Mouse (Mus musculus): ENCODE results near the gene Atp2b1. TPM values are rescaled to one million over a fixed set of nuclear protein-coding genes. Genes with fewer than 3 reads are reported as not detected.

Atp2b1 gene
- polyA plus RNA-seq, 1 experiment from 2014 or later: 127 TPM

DNA sequence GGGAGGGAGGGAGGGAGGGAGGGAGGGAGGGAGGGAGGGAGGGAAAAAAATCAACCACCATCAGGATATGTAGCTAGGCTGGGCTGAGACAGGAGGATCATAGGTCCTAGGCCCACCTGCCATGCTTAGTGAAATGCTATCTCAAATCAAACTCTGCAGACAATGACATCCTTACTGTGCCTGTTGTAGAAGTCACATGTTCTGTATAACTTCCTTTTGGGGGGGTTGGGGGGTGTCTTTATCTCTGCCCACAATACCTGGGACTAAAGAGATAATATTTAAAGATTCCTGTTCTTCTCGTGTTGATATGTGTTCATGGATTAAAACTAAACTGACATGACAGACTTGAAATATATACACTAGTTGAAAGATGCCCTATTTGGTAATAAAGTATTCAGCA, 35.5 kb downstream of the Atp2b1 start:
- 79% methylated on average over 1 of the region's 1 CpGs for WGBS
- no peaks in the 10 kb centered on the region for H3K9me3 ChIP-seq
- H3K4me1 ChIP-seq: peaks cover 5% of the 10 kb centered on the region

DNA sequence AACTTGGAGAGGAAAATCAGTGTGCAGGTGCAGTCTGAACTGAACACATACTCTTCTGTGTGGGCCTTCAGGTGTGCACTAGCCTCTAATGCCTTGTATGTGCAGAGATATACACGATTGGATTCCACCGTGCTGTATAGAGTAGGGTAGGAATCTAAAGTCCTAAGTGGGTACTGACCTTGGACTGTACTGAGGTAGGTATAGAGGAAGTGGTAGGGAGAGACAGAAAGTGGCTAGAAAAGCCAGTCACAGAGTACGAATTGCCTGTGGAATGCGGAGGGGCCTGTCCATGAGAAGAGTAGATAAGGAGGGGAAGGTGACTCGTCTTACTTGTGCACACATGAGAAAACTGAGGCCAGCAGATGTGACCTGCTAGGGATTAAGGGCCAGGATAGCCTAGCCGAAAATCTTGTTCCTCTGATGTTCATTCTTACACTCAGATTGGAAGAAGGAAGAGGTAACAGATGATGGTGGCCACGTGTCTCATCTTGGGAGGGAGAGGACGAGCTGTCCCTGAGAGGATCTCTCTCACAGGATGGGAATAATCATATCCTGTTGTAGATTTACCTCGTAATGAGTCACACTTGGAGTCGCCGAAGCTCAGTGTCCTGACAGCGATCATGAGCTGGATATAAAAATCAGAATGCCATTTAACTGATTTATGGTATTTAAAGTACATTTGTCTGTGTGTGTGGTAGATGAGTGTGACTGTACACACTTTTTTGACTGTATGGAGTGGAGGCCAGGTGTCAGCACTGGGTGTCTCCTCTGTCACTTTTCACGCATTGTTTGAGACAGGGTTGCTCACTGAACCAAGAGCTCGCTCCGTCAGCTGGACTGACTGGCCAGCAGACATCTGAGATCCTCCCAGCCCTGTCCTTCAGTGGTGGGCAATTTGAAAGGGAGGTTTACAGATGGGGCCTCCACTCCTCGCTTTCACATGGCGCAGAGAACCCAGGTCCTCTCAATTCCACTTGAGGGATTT, 37.4 kb downstream of the Atp2b1 start:
- no peak for ATAC-seq (ENCODE audit: insufficient number of reproducible peaks, insufficient read depth, low FRiP score, low TSS enrichment, low read depth)
- no peaks in the 10 kb centered on the region for H3K36me3 ChIP-seq
- 85% methylated on average over 17 of the region's 17 CpGs for WGBS

More for the DNA sequence above, 35.5 kb downstream of the Atp2b1 start:
- Histone ChIP-seq H3K27ac (no peak overlapping the region), H3K4me3 (no peak overlapping the region), H3K27me3 (no peaks in the 10 kb centered on the region), H3K9ac (no peak overlapping the region), H3K36me3 (no peaks in the 10 kb centered on the region), H3K4me2 (no peak overlapping the region)
- no peak for ATAC-seq (ENCODE audit: insufficient number of reproducible peaks, insufficient read depth, low FRiP score, low TSS enrichment, low read depth)

DNA sequence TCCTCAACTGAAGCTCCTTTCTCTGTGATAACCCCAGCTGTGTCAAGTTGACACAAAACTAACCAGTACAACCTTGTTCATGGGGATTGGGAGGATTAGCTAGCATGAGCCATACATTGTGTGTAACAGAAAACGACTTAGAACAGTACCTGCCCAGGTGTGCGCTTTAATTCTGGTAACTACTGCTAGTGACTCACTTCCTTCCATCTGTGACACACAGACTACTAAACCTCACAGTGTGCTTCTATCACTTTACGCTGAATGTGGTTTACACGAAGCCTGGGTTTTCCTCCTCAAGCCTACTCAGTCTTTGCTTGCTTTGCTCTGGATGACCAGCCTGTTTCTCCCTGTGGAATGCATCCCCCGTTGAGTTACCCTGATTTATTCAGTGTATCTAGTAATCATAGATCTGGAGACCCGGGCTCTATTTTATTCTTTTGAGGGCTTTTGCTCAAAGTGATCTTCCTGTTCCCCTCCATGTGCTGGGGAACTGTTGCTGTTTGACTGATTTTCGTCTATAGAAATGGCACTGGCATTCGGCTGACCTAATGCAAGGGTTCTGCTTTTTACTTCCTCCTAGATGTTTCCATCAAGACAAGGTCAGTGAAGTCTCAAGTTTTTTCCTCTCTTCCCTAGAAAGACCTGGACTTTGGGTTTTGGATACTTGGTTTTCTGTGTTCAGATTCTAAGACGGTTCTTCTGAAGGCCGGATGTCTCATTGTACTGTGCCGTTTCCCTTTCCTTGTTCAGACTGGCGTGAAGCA, 40.2 kb downstream of the Atp2b1 start:
- H3K27ac ChIP-seq: no peak overlapping the region
- 88% methylated on average over 12 of the region's 12 CpGs for WGBS
- H3K4me2 ChIP-seq: no peak overlapping the region
- H3K27me3 ChIP-seq: no peaks in the 10 kb centered on the region
- H3K4me1 ChIP-seq: peaks cover 10% of the 10 kb centered on the region
- no peak for ATAC-seq (ENCODE audit: insufficient number of reproducible peaks, insufficient read depth, low FRiP score, low TSS enrichment, low read depth)
- no peaks in the 10 kb centered on the region for H3K9me3 ChIP-seq
- no peak overlapping the region for H3K4me3 ChIP-seq
- H3K9ac ChIP-seq: no peak overlapping the region
- no peaks in the 10 kb centered on the region for H3K36me3 ChIP-seq

More for the DNA sequence above, 37.4 kb downstream of the Atp2b1 start:
- peaks cover 5% of the 10 kb centered on the region for H3K4me1 ChIP-seq
- no peak overlapping the region for H3K4me3 ChIP-seq
- H3K27me3 ChIP-seq: no peaks in the 10 kb centered on the region
- H3K27ac ChIP-seq: no peak overlapping the region
- H3K4me2 ChIP-seq: no peak overlapping the region
- H3K9me3 ChIP-seq: no peaks in the 10 kb centered on the region
- H3K9ac ChIP-seq: no peak overlapping the region

DNA sequence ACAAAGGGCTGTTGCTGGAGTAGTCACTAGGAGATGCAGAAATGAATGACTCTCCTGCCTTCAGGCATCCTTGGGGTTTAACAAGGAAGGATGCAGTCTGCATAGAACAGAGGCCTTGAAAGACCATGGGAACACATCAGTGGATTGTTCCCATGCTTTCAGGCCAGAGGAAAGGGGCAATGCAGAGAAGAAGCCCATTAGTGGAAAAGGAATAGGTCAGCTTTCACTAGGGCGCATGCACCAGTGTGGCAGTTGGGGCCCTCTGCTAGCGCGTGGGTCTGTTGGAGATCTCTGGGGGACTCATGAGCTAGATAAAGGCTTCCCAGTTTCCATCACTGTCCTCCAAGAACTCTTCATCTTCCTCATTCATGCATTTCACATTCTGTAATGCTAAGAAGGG, 41.9 kb downstream of the Atp2b1 start:
- H3K27ac ChIP-seq: no peak overlapping the region
- no peaks in the 10 kb centered on the region for H3K27me3 ChIP-seq
- H3K9me3 ChIP-seq: no peaks in the 10 kb centered on the region
- WGBS: 86% methylated on average over 3 of the region's 3 CpGs
- peaks cover 12% of the 10 kb centered on the region for H3K4me1 ChIP-seq
- H3K9ac ChIP-seq: no peak overlapping the region
- no peak overlapping the region for H3K4me3 ChIP-seq
- ATAC-seq (ENCODE audit: insufficient number of reproducible peaks, insufficient read depth, low FRiP score, low TSS enrichment, low read depth): no peak
- H3K4me2 ChIP-seq: no peak overlapping the region
- no peaks in the 10 kb centered on the region for H3K36me3 ChIP-seq

DNA sequence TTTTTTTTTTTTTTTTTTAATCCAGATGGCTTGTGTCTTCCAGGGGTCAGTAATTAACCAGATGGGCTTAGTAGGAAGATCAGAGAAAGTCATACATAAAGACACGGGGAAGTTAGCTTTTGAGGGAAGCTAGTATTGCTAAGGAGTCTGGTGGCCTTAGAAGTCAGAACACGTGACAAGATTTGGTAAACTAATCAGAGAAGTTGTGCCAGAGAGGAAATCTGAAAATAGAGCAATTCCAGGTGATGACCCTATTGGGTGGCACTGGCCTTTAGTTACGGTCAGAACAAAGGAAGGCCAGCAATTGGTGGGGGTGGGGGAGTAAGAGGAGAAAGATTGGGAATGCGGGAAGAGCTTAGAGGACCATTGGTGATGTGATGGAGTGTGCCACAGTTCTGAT, 44.5 kb downstream of the Atp2b1 start:
- no peaks in the 10 kb centered on the region for H3K27me3 ChIP-seq
- H3K9ac ChIP-seq: no peak overlapping the region
- H3K27ac ChIP-seq: no peak overlapping the region
- H3K4me3 ChIP-seq: no peak overlapping the region
- no peak for ATAC-seq (ENCODE audit: insufficient number of reproducible peaks, insufficient read depth, low FRiP score, low TSS enrichment, low read depth)
- 27% methylated on average over 4 of the region's 4 CpGs for WGBS
- H3K9me3 ChIP-seq: no peaks in the 10 kb centered on the region
- H3K4me1 ChIP-seq: peaks cover 21% of the 10 kb centered on the region
- no peaks in the 10 kb centered on the region for H3K36me3 ChIP-seq
- H3K4me2 ChIP-seq: no peak overlapping the region

DNA sequence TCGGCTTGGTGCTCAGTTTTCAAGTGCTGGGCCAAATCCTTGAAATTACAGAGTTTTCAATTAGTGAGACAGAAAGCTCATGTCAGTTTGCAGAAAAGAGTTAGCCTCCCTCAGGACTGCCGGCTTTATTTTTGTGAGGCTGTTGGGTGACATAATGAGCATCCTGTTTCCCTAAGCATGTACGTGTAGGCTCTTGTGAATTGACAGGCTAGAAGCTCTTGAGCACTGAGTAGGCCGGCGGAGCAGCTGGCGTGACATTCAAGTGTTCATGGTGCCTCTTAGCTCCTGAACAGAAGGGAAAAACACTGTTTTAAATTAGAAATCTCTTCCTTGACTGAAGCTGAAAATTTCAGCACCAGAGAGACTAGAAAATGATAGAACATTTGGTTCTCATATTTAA, 45.2 kb downstream of the Atp2b1 start:
- Histone ChIP-seq H3K9ac (no peak overlapping the region), H3K4me3 (no peak overlapping the region), H3K4me2 (no peak overlapping the region), H3K36me3 (no peaks in the 10 kb centered on the region), H3K27ac (no peak overlapping the region), H3K4me1 (peaks cover 21% of the 10 kb centered on the region), H3K27me3 (no peaks in the 10 kb centered on the region), H3K9me3 (no peaks in the 10 kb centered on the region)
- WGBS: 27% methylated on average over 6 of the region's 6 CpGs
- ATAC-seq (ENCODE audit: insufficient number of reproducible peaks, insufficient read depth, low FRiP score, low TSS enrichment, low read depth): no peak

DNA sequence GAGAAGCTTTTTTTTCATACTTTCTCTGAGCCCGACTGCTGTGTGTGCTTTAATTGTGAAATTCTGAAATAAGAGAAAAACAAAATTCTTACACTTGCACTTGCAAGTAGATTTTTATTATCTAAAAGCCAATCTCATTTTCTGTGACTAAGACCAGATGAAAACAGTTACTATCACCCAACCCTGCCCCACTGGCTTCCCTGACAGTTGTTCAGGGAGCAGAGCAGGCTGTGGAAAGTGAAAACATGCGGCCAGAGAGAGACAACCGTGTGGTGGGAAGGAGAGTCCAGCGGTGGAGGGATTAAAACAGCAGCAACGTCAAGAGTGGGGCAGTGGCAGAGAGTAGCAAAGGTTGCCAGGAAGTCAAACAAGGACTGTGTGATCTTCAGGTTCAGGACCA, 46.7 kb downstream of the Atp2b1 start:
- no peak overlapping the region for H3K4me3 ChIP-seq
- H3K36me3 ChIP-seq: no peaks in the 10 kb centered on the region
- no peaks in the 10 kb centered on the region for H3K27me3 ChIP-seq
- H3K27ac ChIP-seq: no peak overlapping the region
- no peak overlapping the region for H3K4me2 ChIP-seq
- no peak for ATAC-seq (ENCODE audit: insufficient number of reproducible peaks, insufficient read depth, low FRiP score, low TSS enrichment, low read depth)
- H3K9ac ChIP-seq: no peak overlapping the region
- peaks cover 21% of the 10 kb centered on the region for H3K4me1 ChIP-seq
- WGBS: 28% methylated on average over 5 of the region's 5 CpGs
- no peaks in the 10 kb centered on the region for H3K9me3 ChIP-seq

DNA sequence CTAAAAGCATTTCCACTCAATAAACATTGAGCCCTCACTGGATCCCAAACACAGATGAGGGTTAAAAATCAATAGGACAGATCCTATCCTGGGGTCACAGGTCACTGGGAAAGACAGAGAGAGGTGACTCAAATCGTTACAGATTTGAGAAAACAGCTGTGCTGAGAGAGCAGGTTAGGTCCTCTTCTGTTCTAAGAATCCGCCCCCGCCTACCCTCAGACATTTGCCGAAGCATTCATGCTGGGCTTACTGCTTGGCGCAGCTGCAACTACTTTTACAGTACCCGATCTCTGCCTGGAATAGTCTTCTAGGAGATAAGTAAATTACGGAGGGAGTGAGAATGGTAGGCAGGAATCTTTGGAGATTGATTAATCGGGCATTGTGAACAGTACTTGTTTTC, 47.9 kb downstream of the Atp2b1 start:
- Histone ChIP-seq H3K4me2 (no peak overlapping the region), H3K36me3 (no peaks in the 10 kb centered on the region), H3K4me3 (no peak overlapping the region), H3K9ac (no peak overlapping the region), H3K27ac (no peak overlapping the region), H3K4me1 (peaks cover 21% of the 10 kb centered on the region), H3K27me3 (no peaks in the 10 kb centered on the region), H3K9me3 (no peaks in the 10 kb centered on the region)
- ATAC-seq (ENCODE audit: insufficient number of reproducible peaks, insufficient read depth, low FRiP score, low TSS enrichment, low read depth): no peak
- WGBS: 39% methylated on average over 8 of the region's 8 CpGs

DNA sequence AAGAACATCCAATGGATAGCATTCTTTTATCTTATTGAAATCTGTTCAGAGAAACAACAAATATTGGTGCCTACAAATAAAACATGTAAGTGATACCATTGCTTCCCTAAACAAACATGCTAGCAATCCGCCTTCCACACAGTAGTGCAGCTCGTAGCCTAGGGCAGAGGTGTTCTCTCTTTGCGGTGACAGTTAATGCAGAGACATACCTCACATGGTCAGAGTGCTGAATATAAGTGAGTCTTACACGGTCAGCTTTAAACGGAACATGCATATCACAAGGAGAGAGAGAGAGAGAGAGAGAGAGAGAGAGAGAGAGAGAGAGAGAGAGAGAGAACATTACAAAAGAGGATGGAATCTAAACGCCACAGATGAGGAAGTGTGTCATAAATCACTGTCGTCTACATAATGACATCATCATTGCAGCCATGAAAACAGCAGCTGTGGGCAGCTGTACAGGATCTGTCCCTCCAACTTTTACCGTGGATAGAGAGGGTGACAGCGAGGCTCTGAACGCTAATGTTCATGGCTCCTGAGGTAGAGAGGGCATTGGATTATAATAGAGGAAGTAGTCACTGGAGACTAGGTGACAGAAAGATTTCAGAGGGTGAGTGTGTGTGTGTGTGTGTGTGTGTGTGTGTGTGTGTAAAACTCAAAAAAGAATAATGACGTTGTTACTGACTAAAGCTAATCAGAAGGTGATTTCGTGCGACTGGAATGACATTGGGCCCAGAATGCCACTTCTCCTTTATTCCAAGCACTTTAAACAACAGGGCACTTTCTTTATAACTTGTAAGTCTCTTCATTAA, 52.4 kb downstream of the Atp2b1 start:
- Histone ChIP-seq H3K4me2 (no peak overlapping the region), H3K4me3 (no peak overlapping the region), H3K36me3 (peaks cover 8% of the 10 kb centered on the region), H3K27me3 (no peaks in the 10 kb centered on the region), H3K27ac (no peak overlapping the region), H3K9ac (no peak overlapping the region), H3K4me1 (peaks cover 6% of the 10 kb centered on the region), H3K9me3 (no peaks in the 10 kb centered on the region)
- ATAC-seq (ENCODE audit: insufficient number of reproducible peaks, insufficient read depth, low FRiP score, low TSS enrichment, low read depth): no peak
- WGBS: 84% methylated on average over 13 of the region's 13 CpGs

DNA sequence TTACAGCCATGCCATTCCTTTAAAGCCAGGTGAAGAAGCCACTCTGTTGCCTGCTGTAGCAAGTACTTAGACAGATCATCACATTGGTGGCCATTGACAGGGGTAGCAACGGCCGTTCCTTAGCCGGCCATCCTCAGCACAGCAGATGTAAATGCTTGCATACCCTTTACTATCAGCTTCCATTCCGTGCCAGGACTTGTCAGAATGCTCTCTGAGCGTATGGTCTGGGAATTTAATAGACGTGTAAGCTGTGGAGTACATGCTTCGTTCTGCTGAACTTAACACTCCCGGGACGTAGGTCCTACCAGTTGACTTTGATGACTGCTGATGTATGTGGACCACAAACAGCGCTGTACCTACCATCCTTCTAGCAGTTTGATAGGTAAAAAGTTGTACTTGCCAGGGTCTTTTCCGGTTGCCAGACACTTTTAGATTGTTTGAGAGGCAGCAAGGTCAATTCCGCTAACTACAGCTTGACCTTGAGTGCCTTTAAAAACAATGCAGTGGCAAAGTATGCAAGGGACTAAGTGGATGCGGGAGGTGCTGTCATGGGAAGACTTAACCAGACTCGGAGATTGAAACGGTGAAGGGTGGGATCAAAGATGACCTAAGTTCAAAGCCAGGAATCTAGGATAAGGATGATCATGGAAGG, 53.2 kb downstream of the Atp2b1 start:
- Histone ChIP-seq H3K9ac (no peak overlapping the region), H3K4me3 (no peak overlapping the region), H3K27ac (no peak overlapping the region), H3K27me3 (no peaks in the 10 kb centered on the region), H3K4me2 (no peak overlapping the region), H3K4me1 (peaks cover 5% of the 10 kb centered on the region; the same call in 1 of the 2 replicates), H3K9me3 (no peaks in the 10 kb centered on the region), H3K36me3 (peaks cover 8% of the 10 kb centered on the region)
- 84% methylated on average over 15 of the region's 15 CpGs for WGBS
- no peak for ATAC-seq (ENCODE audit: insufficient number of reproducible peaks, insufficient read depth, low FRiP score, low TSS enrichment, low read depth)

DNA sequence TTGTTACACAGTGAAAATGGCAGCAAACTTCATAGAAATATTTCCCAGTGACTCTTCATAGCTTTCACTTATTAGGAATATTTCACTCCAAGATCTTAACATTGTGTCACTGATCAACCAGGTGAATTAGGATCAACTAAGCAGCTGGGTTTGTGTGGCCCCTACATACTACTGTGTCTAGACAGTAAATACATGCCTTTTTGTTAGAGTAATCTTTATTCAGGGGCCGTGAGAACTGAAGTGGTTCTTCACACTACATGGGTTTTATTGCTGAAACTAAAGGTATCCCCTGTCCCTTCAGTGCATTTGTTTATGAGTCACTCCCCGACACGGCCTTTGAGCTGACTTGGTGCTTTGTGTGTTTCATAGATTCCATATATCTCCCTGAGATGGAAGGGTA, 56.7 kb downstream of the Atp2b1 start:
- no peak for ATAC-seq (ENCODE audit: insufficient number of reproducible peaks, insufficient read depth, low FRiP score, low TSS enrichment, low read depth)

More for the DNA sequence above, 56.7 kb downstream of the Atp2b1 start:
- no peak overlapping the region for H3K27ac ChIP-seq
- H3K4me2 ChIP-seq: no peak overlapping the region
- H3K4me3 ChIP-seq: no peak overlapping the region
- peaks cover 8% of the 10 kb centered on the region for H3K36me3 ChIP-seq
- H3K4me1 ChIP-seq: peaks cover 18% of the 10 kb centered on the region
- H3K27me3 ChIP-seq: no peaks in the 10 kb centered on the region
- no peak overlapping the region for H3K9ac ChIP-seq
- WGBS: 89% methylated on average over 3 of the region's 3 CpGs
- H3K9me3 ChIP-seq: no peaks in the 10 kb centered on the region
